Mouse (Mus musculus) hindbrain, embryonic 16.5 days (tissue): ENCODE results near the gene Rfx4. TPM values are rescaled to one million over a fixed set of nuclear protein-coding genes. Genes with fewer than 3 reads are reported as not detected.

Experiments
- ATAC-seq: fragments of 200-750 bp; cut with Nextera tagmentation; 2 replicates; pipeline ENCODE4 v1.8.0; 2017; ENCODE audit warnings: moderate TSS enrichment, moderate library complexity
- H3K27ac ChIP-seq: fragments of 300-500 bp; sonication (generic); 2 replicates; pipeline ENCODE4 v1.5.1; 2014; ENCODE audit warnings: low read depth, mild to moderate bottlenecking, control low read depth, low read length, moderate library complexity
- H3K27me3 ChIP-seq: fragments of 300-500 bp; sonication (generic); replicated peaks from 2 replicates; pipeline ENCODE4 v1.6.1; 2014; ENCODE audit warnings: low read length; ENCODE audit not compliant: control insufficient read depth, insufficient read depth
- H3K36me3 ChIP-seq: fragments of 300-500 bp; sonication (generic); 2 replicates; pipeline ENCODE4 v1.6.1; 2014; ENCODE audit warnings: mild to moderate bottlenecking, low read length, moderate library complexity, mixed read lengths; ENCODE audit not compliant: control insufficient read depth, insufficient read depth
- H3K4me1 ChIP-seq: fragments of 300-500 bp; sonication (generic); 2 replicates; pipeline ENCODE4 v1.6.1; 2014; ENCODE audit warnings: low read depth, low read length; ENCODE audit not compliant: control insufficient read depth, insufficient read depth
- H3K4me2 ChIP-seq: fragments of 300-500 bp; sonication (generic); 2 replicates; pipeline ENCODE4 v1.6.1; 2014; ENCODE audit warnings: mild to moderate bottlenecking, low read length, control low read depth, moderate library complexity
- H3K4me3 ChIP-seq: fragments of 300-500 bp; sonication (generic); 2 replicates; pipeline ENCODE4 v1.5.1; 2014; ENCODE audit warnings: mild to moderate bottlenecking, low read length, control low read depth, moderate library complexity
- H3K9ac ChIP-seq: fragments of 300-500 bp; sonication (generic); 2 replicates; pipeline ENCODE4 v1.6.1; 2014; ENCODE audit warnings: low read depth, mild to moderate bottlenecking, control low read depth, low read length, moderate library complexity
- H3K9me3 ChIP-seq: fragments of 300-500 bp; sonication (generic); 2 replicates; pipeline ENCODE4 v1.6.1; 2014; ENCODE audit warnings: mild to moderate bottlenecking, low read length, moderate library complexity; ENCODE audit not compliant: control insufficient read depth
- WGBS: fragments of 180-500 bp; shearing (Covaris S2); extraction: QIAGEN DNeasy Blood & Tissue Kit; methylation state at CpG from one replicate; pipeline ENCODE4 v1.1.7; 2014; 5-methylcytosine and 5-hydroxymethylcytosine counted together
- polyA plus RNA-seq: library from polyadenylated mRNA; unstranded; fragments of >200 nt; fragmentation: Nextera tagmentation; extraction: Ambion mirVana; gene quantifications from 2 replicates; pipeline ENCODE4 v1.2.1, GENCODE M21; 2015

The Rfx4 gene
- polyA plus RNA-seq, 1 experiment from 2014 or later, result 16.1 TPM

- H3K4me2 ChIP-seq, result no peak overlapping the region
- 0 out of 2 replicates have a peak, but pooled peaks cover 5% of the 10 kb centered on the region for H3K36me3 ChIP-seq
- H3K4me3 ChIP-seq, result no peak overlapping the region
- peaks cover 6% of the 10 kb centered on the region for H3K4me1 ChIP-seq
- 36% methylated on average over 10 of the region's 10 CpGs for WGBS
- no peak overlapping the region for H3K9ac ChIP-seq
- ATAC-seq, result no peak
- no peaks in the 10 kb centered on the region for H3K27me3 ChIP-seq
- H3K27ac ChIP-seq, result no peak overlapping the region
- H3K9me3 ChIP-seq, result no peaks in the 10 kb centered on the region
These were observed 42.8 kb upstream of the Rfx4 start for GRCm38 (mm10) chr10:84713043-84713442.

DNA sequence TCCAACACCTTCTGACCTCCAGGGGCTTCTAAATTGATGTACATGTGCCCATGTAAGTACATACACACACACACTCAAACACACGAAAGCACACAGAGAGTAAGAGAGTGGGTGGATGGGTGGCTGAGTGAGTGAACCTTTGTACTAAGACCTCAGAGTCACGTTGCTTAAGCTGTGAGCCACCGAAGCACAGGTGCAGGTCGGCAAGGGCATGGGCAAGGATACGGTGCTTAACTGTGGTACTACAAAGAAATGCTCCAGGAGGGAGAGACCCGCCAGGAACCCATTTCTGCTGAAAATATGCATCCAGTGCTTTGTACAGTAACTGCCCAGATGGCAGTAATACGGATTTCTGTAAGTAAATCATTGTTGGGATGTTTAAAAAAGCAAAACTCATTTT is 40.2 kb upstream of the Rfx4 start:
- H3K27ac ChIP-seq, result no peak overlapping the region
- H3K4me2 ChIP-seq, result no peak overlapping the region
- H3K27me3 ChIP-seq, result no peaks in the 10 kb centered on the region
- no peak overlapping the region for H3K9ac ChIP-seq
- peaks cover 6% of the 10 kb centered on the region for H3K4me1 ChIP-seq
- no peak for ATAC-seq
- H3K36me3 ChIP-seq, result peaks cover 11% of the 10 kb centered on the region
- H3K4me3 ChIP-seq, result no peak overlapping the region
- H3K9me3 ChIP-seq, result no peaks in the 10 kb centered on the region
- WGBS, result 90% methylated on average over 7 of the region's 7 CpGs

- Histone ChIP-seq H3K4me1 (peaks cover 6% of the 10 kb centered on the region), H3K9ac (no peak overlapping the region), H3K4me2 (no peak overlapping the region), H3K9me3 (no peaks in the 10 kb centered on the region), H3K36me3 (peaks cover 13% of the 10 kb centered on the region), H3K27ac (no peak overlapping the region), H3K4me3 (no peak overlapping the region), H3K27me3 (no peaks in the 10 kb centered on the region)
- 97% methylated on average over 7 of the region's 7 CpGs for WGBS
- no peak for ATAC-seq
These were observed 39.3 kb upstream of the Rfx4 start for GRCm38 (mm10) chr10:84716581-84716980.

DNA sequence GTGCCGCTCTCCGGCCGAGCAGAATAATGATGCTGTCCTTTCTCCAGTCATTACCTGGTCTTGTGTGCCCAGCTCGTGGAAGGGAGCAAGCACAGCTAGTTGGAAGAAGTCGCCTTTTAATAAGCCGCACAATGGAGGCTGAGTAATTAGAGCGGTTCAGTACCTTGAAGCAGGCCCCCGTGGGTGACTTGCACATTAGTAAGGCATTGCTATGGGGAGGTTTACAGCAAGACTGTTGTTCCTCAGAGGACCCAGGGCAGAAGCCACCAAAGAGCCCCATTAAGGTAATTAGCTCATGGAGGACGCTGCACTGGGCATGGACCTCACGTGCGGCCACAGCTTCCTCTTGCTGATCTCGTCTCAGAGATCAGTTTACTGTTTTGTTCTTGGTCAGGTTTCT is 33.2 kb upstream of the Rfx4 start:
- no peaks in the 10 kb centered on the region for H3K4me1 ChIP-seq
- no peak overlapping the region for H3K4me3 ChIP-seq
- no peak for ATAC-seq
- H3K9ac ChIP-seq, result no peak overlapping the region
- WGBS, result 55% methylated on average over 12 of the region's 12 CpGs
- no peak overlapping the region for H3K27ac ChIP-seq
- no peak overlapping the region for H3K4me2 ChIP-seq
- no peaks in the 10 kb centered on the region for H3K27me3 ChIP-seq
- no peaks in the 10 kb centered on the region for H3K9me3 ChIP-seq
- H3K36me3 ChIP-seq, result peaks cover 12% of the 10 kb centered on the region

GRCm38 (mm10) chr10:84727005-84727404 is 28.9 kb upstream of the Rfx4 start:
- Histone ChIP-seq H3K27ac (no peak overlapping the region), H3K9ac (no peak overlapping the region), H3K4me2 (no peak overlapping the region), H3K27me3 (no peaks in the 10 kb centered on the region), H3K9me3 (no peaks in the 10 kb centered on the region), H3K4me3 (no peak overlapping the region), H3K36me3 (0 out of 2 replicates have a peak, but pooled peaks cover 4% of the 10 kb centered on the region), H3K4me1 (no peaks in the 10 kb centered on the region)
- WGBS, result 90% methylated on average over 12 of the region's 12 CpGs
- ATAC-seq, result no peak

- H3K4me3 ChIP-seq, result no peak overlapping the region
- no peak overlapping the region for H3K27ac ChIP-seq
- H3K27me3 ChIP-seq, result no peaks in the 10 kb centered on the region
- 78% methylated on average over 4 of the region's 4 CpGs for WGBS
- no peak for ATAC-seq
- H3K36me3 ChIP-seq, result 0 out of 2 replicates have a peak, but pooled peaks cover 4% of the 10 kb centered on the region
- H3K4me1 ChIP-seq, result no peaks in the 10 kb centered on the region
- no peaks in the 10 kb centered on the region for H3K9me3 ChIP-seq
- no peak overlapping the region for H3K9ac ChIP-seq
- no peak overlapping the region for H3K4me2 ChIP-seq
These were observed 28.1 kb upstream of the Rfx4 start for GRCm38 (mm10) chr10:84727760-84728159.

GRCm38 (mm10) chr10:84730078-84730477 is 25.8 kb upstream of the Rfx4 start:
- H3K9me3 ChIP-seq, result no peaks in the 10 kb centered on the region
- WGBS, result 86% methylated on average over 3 of the region's 3 CpGs
- no peak for ATAC-seq
- no peak overlapping the region for H3K9ac ChIP-seq
- no peak overlapping the region for H3K4me3 ChIP-seq
- H3K27me3 ChIP-seq, result no peaks in the 10 kb centered on the region
- H3K27ac ChIP-seq, result no peak overlapping the region
- no peak overlapping the region for H3K4me2 ChIP-seq
- H3K4me1 ChIP-seq, result no peaks in the 10 kb centered on the region
- 0 out of 2 replicates have a peak, but pooled peaks cover 4% of the 10 kb centered on the region for H3K36me3 ChIP-seq

GRCm38 (mm10) chr10:84730956-84731355 is 24.9 kb upstream of the Rfx4 start:
- WGBS, result 92% methylated on average over 9 of the region's 9 CpGs
- Histone ChIP-seq H3K4me3 (no peak overlapping the region), H3K9me3 (no peaks in the 10 kb centered on the region), H3K27me3 (no peaks in the 10 kb centered on the region), H3K36me3 (0 out of 2 replicates have a peak, but pooled peaks cover 4% of the 10 kb centered on the region), H3K4me2 (no peak overlapping the region), H3K27ac (no peak overlapping the region), H3K9ac (no peak overlapping the region), H3K4me1 (no peaks in the 10 kb centered on the region)
- ATAC-seq, result no peak

GRCm38 (mm10) chr10:84733511-84733910 is 22.4 kb upstream of the Rfx4 start:
- no peak for ATAC-seq
- no peaks in the 10 kb centered on the region for H3K4me1 ChIP-seq
- WGBS, result 58% methylated on average over 6 of the region's 6 CpGs
- no peaks in the 10 kb centered on the region for H3K36me3 ChIP-seq
- H3K27me3 ChIP-seq, result no peaks in the 10 kb centered on the region
- H3K4me3 ChIP-seq, result no peak overlapping the region
- no peak overlapping the region for H3K9ac ChIP-seq
- no peak overlapping the region for H3K27ac ChIP-seq
- H3K9me3 ChIP-seq, result no peaks in the 10 kb centered on the region
- no peak overlapping the region for H3K4me2 ChIP-seq
